Mouse (Mus musculus): Measurements from ENCODE around the gene Smim12. TPM values are rescaled to one million over a fixed set of nuclear protein-coding genes. Genes with fewer than 3 reads are reported as not detected.

The Smim12 gene
- total RNA-seq, 2 experiments from 2014 or later: 55.2 to 55.3 TPM

DNA sequence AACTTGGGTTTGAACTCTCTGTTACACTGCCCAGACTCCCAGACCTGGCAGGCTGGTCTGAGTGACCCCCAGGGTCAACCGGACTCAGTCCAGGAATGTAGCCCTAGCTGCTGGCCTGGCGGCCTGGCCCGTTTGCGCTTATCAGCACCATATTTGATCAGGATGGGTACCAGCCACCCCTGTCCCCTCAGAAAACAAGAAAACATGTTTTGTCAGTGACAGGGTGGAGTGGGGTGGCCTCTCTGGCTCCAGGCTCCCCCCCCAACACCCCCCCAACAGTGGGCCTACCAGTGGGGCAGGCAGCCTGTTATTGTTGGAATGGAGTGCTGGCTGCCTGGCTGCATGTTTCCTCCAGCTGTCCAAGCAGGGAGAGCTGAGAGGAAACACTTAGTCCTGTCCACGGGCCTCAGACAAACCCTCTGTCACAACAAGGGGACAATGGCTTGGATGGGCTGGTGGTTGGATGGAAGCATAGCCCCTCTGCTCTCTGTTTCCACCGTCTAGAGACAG is 45.5 kb downstream of the Smim12 start:
- no peak for DNase-seq (ENCODE audit: low spot score in 2 of 2)
- intact Hi-C loops (cut with DNase I): no loop called here

DNA sequence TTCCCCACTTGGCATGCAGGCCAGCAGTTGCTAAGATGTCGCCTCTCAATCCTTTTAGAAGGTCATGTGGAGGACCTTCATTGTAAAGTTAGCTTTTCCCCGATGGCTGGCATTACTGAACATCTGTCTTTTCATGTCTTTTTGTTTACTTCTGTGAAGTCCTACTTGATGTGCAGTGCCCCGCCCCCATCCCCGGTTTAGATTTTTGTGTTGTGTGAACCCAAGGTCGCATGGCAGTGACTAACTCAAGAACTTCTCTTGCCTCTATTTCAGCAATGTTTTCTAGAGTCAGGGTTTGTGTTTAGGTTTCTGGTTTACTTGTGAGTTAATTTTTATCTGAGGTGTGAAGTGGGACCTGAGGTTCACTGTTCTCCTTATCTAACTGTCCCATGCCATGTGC is 49.0 kb downstream of the Smim12 start:
- no peak for DNase-seq (ENCODE audit: low spot score in 2 of 2)
- intact Hi-C loops (cut with DNase I): no loop called here

Other genes starting within 250 kb of the Smim12 start
- 100 to 1,000 TPM; 241 to 253 TPM for gene Sfpq, start 222.5 kb upstream of the Smim12 start, total RNA-seq (2021)
- 10 to 100 TPM; 13.4 to 16.5 TPM for gene Zmym1, start 182.6 kb upstream of the Smim12 start, total RNA-seq (2021)
- 10 to 100 TPM; 27.1 to 38.9 TPM for gene Zmym6, start 166.4 kb upstream of the Smim12 start, total RNA-seq (2021)
- 1 to 10 TPM; 2.5 to 3.4 TPM for gene Tmem35b, start 120.1 kb upstream of the Smim12 start, total RNA-seq (2021)
- 100 to 1,000 TPM; 396 to 399 TPM for gene Dlgap3, start 74.6 kb upstream of the Smim12 start, total RNA-seq (2021)
- gene Gja4, start 70.3 kb downstream of the Smim12 start, total RNA-seq (2021): 1 to 10 TPM; 3.1 to 4.8 TPM
- under 1 TPM in 1 of 2 experiments, not detected in 1; 0.27 TPM for gene Gjb3, start 87.1 kb downstream of the Smim12 start, total RNA-seq (2021)
- gene Gjb4, start 110.3 kb downstream of the Smim12 start, total RNA-seq (2021): not detected
- gene Gjb5, start 114.4 kb downstream of the Smim12 start, total RNA-seq (2021): not detected

Data from left cerebral cortex, postnatal 25 days (tissue).